Mouse (Mus musculus): ENCODE results near the gene Nop9. TPM values are rescaled to one million over a fixed set of nuclear protein-coding genes. Genes with fewer than 3 reads are reported as not detected.

Nop9 gene
- 28.7 and 31.5 TPM in 2 replicates for polyA plus RNA-seq (2015; fragmentation: Nextera tagmentation; extraction: Ambion mirVana)

DNA sequence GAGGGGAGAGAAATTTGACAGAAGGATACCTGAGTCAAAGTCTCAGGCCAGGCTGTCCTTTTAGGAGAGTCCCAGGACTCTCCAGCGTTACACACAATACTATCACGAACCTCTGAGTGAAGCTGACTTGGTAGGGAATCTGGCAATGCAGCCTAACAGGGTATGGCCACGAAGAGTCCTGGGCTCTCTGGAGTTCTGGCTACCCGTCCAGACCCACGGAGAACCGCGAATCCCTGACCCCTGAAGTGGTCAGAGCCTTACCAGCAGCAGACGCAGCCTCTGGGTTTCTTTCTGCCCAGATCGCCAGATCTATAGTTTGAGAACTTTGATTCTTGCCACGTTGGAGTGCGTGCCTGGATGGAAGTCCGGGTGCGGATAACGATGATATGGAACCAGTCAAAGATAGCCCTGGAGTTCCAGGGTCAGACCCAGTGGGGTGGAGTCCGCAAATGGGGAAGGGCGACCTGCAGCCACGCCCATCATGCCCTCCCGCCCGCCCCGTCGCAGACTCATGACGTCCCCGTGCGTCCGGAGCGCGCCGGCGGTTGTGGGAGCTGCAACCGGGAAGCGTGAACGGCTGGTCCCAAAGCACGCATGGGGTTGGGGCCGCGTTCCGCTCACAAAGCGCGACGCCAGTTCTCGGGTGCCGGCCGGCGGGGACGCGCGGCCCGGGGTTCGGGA is at the start of gene Nop9, which contains the start of gene Dhrs1:
Gene Nop9, plus strand, starts transcription at position 514 of the 681 bp plus-strand sequence.
Gene Dhrs1, minus strand, starts transcription at position 511 of the 681 bp plus-strand sequence.

DNA sequence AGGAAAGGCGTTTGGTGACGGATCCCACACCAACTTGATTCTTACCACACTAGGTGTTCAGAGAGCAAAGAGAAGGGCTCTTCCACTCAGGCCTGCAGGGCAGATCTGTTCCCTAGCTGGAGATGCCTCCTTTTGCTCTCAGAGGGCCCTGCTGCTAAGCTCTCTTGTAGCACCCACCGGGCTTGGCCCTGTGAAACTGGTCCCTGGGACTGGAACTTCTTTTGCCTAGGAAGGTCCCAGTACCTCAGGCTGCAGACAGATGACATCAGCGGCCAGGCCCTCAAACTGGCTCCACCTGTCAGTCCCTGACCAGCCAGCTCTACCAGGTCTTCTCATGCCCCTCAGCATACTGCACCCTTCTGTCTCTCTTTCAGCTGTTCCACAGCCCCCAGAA is 31.8 kb upstream of the Nop9 start, which contains the start of gene Tgm1:
Gene Tgm1, minus strand, starts transcription at position 198 of the 394 bp plus-strand sequence.

DNA sequence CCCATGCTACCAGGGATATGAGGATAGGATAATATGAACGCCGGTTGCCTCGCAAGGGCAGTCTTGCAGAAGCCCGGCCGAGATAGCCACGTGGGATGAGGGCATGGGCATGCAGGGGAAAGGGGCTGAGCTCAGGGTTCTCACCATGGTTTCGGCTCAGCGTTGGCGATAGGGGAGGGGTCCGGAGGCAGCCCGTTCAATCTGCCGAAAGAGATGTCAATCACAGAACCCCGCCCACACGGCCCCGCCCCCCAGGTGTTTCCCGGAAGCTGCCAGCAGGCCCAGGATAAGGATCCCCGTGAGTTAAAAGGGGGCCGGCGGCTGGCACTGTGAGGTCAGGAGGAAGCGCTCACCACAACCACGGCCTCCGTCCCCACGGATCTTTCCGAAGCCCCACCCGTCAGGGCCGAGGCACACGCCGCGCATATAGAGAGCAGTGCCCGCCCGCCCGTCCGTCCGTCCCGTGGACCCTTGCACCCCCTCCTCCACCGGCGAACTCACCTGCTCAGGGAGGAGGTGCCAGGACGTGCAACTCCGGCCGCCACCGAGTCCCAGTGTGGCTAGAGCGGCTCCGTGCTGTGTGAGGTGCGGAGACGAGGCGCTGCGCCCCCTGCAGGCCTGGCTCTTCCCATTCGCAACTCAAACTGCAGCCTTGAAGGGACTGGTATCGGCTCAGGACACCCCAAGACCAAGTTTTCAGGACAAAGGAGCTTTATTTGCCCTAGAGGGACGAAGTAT is 23.6 kb upstream of the Nop9 start, which contains the start of gene Rabggta:
Gene Rabggta, minus strand, starts transcription at position 564 of the 738 bp plus-strand sequence.

DNA sequence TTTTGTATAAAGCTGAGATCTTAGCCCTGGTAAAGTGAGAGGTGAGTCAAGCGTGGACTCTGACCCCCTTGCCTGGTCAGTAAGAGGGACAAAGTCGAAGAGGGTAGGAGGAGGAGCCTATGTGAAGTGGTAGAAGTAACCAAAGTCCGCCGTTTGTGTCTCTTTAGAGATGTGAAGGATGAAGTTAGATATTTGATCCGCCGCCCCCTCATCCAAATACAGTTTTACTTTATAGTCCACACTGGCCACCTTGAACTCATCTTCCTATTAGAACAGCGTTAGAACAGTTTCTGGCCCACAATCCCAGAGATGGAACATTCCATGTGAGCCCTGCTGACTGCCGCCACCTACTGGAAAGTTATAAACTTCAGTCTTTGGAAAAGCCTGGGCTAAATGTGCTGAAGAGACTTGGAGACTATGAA is 12.9 kb downstream of the Nop9 start, which contains the start of gene Cideb:
Gene Cideb, minus strand, starts transcription at position 96 of the 422 bp plus-strand sequence.

DNA sequence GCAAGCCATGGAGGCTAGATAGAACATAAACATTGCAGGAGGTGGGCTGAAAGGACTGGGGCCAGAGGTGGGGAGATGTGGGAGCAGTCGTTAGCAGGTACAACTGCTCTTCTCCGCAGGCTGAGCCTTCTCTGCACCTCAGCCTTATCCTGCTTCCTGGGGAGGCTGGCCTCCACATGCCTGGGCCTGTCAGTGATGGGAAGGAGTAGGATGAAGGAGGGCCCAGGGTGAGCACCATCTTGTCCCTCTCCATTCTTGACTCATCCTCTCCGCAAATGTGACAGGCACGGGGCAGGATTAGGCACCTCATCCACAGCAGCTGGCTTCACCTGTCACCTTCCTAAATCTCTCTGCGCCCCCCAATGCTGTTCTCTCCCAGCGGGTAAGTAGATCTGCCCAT is 15.7 kb downstream of the Nop9 start, which contains the start of gene Ltb4r2:
Gene Ltb4r2, plus strand, starts transcription at position 266 of the 400 bp plus-strand sequence.

DNA sequence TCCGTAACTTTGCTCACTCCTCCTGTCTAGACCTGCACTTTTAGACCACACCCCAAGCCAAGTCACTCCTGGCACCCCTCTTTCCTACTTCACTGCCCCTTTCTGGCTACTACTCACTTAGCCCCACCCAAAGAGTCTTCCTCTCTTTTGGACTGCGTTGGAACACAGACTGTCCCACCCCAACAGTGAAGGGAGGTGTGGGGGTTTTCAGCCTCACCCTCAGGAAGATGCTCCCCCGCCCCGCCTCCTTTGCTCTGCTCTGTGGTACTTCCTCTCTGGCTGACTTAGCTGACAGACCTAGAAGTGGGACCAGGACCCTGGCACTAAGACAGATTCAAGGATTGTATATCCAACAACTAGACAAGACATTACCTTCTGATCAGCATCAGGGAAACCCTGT is 20.2 kb downstream of the Nop9 start, which contains the start of gene Ltb4r1:
Gene Ltb4r1, plus strand, starts transcription at position 267 of the 400 bp plus-strand sequence.

DNA sequence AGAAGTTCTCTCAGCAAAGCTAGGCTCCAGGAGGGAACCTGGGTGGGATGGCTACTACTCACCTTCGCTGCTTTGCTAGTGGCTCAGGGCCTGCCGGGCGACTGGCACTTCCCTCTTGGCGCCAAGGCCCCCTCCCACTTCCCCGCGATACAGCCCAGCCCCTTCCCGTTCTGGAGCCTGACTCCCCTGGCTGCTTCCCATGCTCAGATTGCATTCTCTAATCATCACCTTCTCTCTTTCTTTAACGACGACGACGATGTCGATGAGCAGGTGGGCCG is 38.4 kb downstream of the Nop9 start, which contains the start of gene Adcy4:
Gene Adcy4, minus strand, starts transcription at position 138 of the 278 bp plus-strand sequence.

DNA sequence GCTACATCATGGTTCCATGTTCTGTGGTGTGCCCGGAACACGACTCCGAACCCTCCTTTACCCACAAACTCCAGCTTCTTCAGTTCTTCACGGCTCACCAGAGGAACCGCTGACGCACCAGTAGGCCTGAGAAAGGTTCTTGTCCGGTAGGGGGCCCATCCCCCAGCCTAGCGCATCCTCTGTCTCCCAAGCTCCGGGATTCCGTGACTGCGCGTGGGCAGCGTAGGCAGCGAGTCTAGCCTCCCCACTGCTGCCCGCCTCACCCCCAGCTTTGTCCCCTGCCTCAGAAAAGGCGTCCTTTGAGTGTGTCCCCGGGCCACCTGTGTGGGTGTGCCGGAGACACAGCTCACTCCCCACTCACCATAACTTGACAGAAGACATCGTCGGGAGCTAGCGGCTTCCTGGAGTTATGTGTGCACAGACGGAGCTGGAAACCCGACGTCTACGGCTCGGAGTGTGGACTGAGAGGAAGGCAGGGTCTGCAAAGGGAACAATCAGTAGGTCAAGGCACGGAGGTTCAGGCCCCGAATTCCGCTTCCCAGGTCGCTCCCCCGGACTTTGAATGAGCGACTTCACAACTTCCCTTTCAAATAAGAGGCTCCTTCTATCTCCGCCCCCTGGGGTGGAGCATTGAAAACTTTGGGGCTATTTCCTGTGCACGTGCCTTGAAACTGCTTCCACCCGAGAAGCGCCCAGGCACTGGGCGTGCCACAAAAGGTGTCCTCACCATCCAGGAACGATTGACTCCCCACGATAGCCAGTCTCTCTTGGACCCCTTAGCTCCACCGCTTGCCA is 43.0 kb downstream of the Nop9 start, which contains the start of gene Ripk3:
Gene Ripk3, minus strand, starts transcription at position 610 of the 795 bp plus-strand sequence.

Other genes starting within 250 kb of the Nop9 start
- gene Cpne6, start 235.2 kb upstream of the Nop9 start, polyA plus RNA-seq (2015; fragmentation: Nextera tagmentation; extraction: Ambion mirVana): 0.10 and 0.12 TPM in 2 replicates
- gene Nrl, start 220.7 kb upstream of the Nop9 start, polyA plus RNA-seq (2015; fragmentation: Nextera tagmentation; extraction: Ambion mirVana): not detected in 2 replicates
- gene Pck2, start 205.4 kb upstream of the Nop9 start, polyA plus RNA-seq (2015; fragmentation: Nextera tagmentation; extraction: Ambion mirVana): 74.2 and 76.3 TPM in 2 replicates
- gene Dcaf11, start 185.7 kb upstream of the Nop9 start, polyA plus RNA-seq (2015; fragmentation: Nextera tagmentation; extraction: Ambion mirVana): 36.9 and 41.9 TPM in 2 replicates
- 2.7 and 3.2 TPM in 2 replicates for gene A730061H03Rik, start 185.3 kb upstream of the Nop9 start, polyA plus RNA-seq (2015; fragmentation: Nextera tagmentation; extraction: Ambion mirVana)
- gene Fitm1, start 170.1 kb upstream of the Nop9 start, polyA plus RNA-seq (2015; fragmentation: Nextera tagmentation; extraction: Ambion mirVana): 0.37 and 0.45 TPM in 2 replicates
- gene Psme1, start 167.6 kb upstream of the Nop9 start, polyA plus RNA-seq (2015; fragmentation: Nextera tagmentation; extraction: Ambion mirVana): 145 and 162 TPM in 2 replicates
- gene Emc9, start 160.4 kb upstream of the Nop9 start, polyA plus RNA-seq (2015; fragmentation: Nextera tagmentation; extraction: Ambion mirVana): 46.7 and 47.4 TPM in 2 replicates
- gene Psme2, start 154.6 kb upstream of the Nop9 start, polyA plus RNA-seq (2015; fragmentation: Nextera tagmentation; extraction: Ambion mirVana): 233 and 255 TPM in 2 replicates
- gene Rnf31, start 154.0 kb upstream of the Nop9 start, polyA plus RNA-seq (2015; fragmentation: Nextera tagmentation; extraction: Ambion mirVana): 16.4 and 19.3 TPM in 2 replicates
- 34.6 and 38.5 TPM in 2 replicates for gene Irf9, start 142.1 kb upstream of the Nop9 start, polyA plus RNA-seq (2015; fragmentation: Nextera tagmentation; extraction: Ambion mirVana)
- gene Rec8, start 127.7 kb upstream of the Nop9 start, polyA plus RNA-seq (2015; fragmentation: Nextera tagmentation; extraction: Ambion mirVana): 5.8 and 7.8 TPM in 2 replicates
- gene Ipo4, start 109.7 kb upstream of the Nop9 start, polyA plus RNA-seq (2015; fragmentation: Nextera tagmentation; extraction: Ambion mirVana): 24.1 and 28.0 TPM in 2 replicates
- gene Gm49378, start 107.8 kb upstream of the Nop9 start, polyA plus RNA-seq (2015; fragmentation: Nextera tagmentation; extraction: Ambion mirVana): 0.64 and 1.7 TPM in 2 replicates
- 56.5 and 57.4 TPM in 2 replicates for gene Tm9sf1, start 101.9 kb upstream of the Nop9 start, polyA plus RNA-seq (2015; fragmentation: Nextera tagmentation; extraction: Ambion mirVana)
- gene Tssk4, start 95.5 kb upstream of the Nop9 start, polyA plus RNA-seq (2015; fragmentation: Nextera tagmentation; extraction: Ambion mirVana): 0.56 and 0.63 TPM in 2 replicates
- 30.4 TPM in 2 replicates for gene Mdp1, start 85.2 kb upstream of the Nop9 start, polyA plus RNA-seq (2015; fragmentation: Nextera tagmentation; extraction: Ambion mirVana)
- 27.5 and 30.5 TPM in 2 replicates for gene Gmpr2, start 73.8 kb upstream of the Nop9 start, polyA plus RNA-seq (2015; fragmentation: Nextera tagmentation; extraction: Ambion mirVana)
- 303 and 330 TPM in 2 replicates for gene Nedd8, start 73.6 kb upstream of the Nop9 start, polyA plus RNA-seq (2015; fragmentation: Nextera tagmentation; extraction: Ambion mirVana)
- gene Tinf2, start 63.9 kb upstream of the Nop9 start, polyA plus RNA-seq (2015; fragmentation: Nextera tagmentation; extraction: Ambion mirVana): 25.8 and 29.4 TPM in 2 replicates
- gene Tgm1, start 31.8 kb upstream of the Nop9 start, polyA plus RNA-seq (2015; fragmentation: Nextera tagmentation; extraction: Ambion mirVana): 1.5 and 2.0 TPM in 2 replicates
- gene Rabggta, start 23.4 kb upstream of the Nop9 start, polyA plus RNA-seq (2015; fragmentation: Nextera tagmentation; extraction: Ambion mirVana): 9.9 and 14.2 TPM in 2 replicates
- 29.1 and 35.1 TPM in 2 replicates for gene Dhrs1, start within 50 bp of the Nop9 start, polyA plus RNA-seq (2015; fragmentation: Nextera tagmentation; extraction: Ambion mirVana)
- gene Cideb, start 12.8 kb downstream of the Nop9 start, polyA plus RNA-seq (2015; fragmentation: Nextera tagmentation; extraction: Ambion mirVana): 0.23 TPM in 1 of 2 replicates, not detected in the other
- 0.49 and 0.78 TPM in 2 replicates for gene Ltb4r2, start 15.7 kb downstream of the Nop9 start, polyA plus RNA-seq (2015; fragmentation: Nextera tagmentation; extraction: Ambion mirVana)
- gene Ltb4r1, start 20.3 kb downstream of the Nop9 start, polyA plus RNA-seq (2015; fragmentation: Nextera tagmentation; extraction: Ambion mirVana): 33.2 and 51.6 TPM in 2 replicates
- 1.9 and 3.1 TPM in 2 replicates for gene Adcy4, start 38.4 kb downstream of the Nop9 start, polyA plus RNA-seq (2015; fragmentation: Nextera tagmentation; extraction: Ambion mirVana)
- 28.4 and 31.4 TPM in 2 replicates for gene Ripk3, start 43.2 kb downstream of the Nop9 start, polyA plus RNA-seq (2015; fragmentation: Nextera tagmentation; extraction: Ambion mirVana)
- 4.8 and 7.3 TPM in 2 replicates for gene Nfatc4, start 77.5 kb downstream of the Nop9 start, polyA plus RNA-seq (2015; fragmentation: Nextera tagmentation; extraction: Ambion mirVana)
- gene Nynrin, start 108.3 kb downstream of the Nop9 start, polyA plus RNA-seq (2015; fragmentation: Nextera tagmentation; extraction: Ambion mirVana): 1.6 and 2.8 TPM in 2 replicates
- 0.05 and 0.22 TPM in 2 replicates for gene Cbln3, start 138.7 kb downstream of the Nop9 start, polyA plus RNA-seq (2015; fragmentation: Nextera tagmentation; extraction: Ambion mirVana)
- gene Khnyn, start 139.3 kb downstream of the Nop9 start, polyA plus RNA-seq (2015; fragmentation: Nextera tagmentation; extraction: Ambion mirVana): 7.6 and 10.2 TPM in 2 replicates
- 22.0 and 25.5 TPM in 2 replicates for gene Sdr39u1, start 154.6 kb downstream of the Nop9 start, polyA plus RNA-seq (2015; fragmentation: Nextera tagmentation; extraction: Ambion mirVana)
- 249 and 554 TPM in 2 replicates for gene Cma1, start 199.0 kb downstream of the Nop9 start, polyA plus RNA-seq (2015; fragmentation: Nextera tagmentation; extraction: Ambion mirVana)
- gene Cma2, start 205.3 kb downstream of the Nop9 start, polyA plus RNA-seq (2015; fragmentation: Nextera tagmentation; extraction: Ambion mirVana): 0.45 and 0.92 TPM in 2 replicates